Mouse (Mus musculus): ENCODE measurements at regions not wholly inside any gene's neighbourhood (a gene's known extent, or its start where the extent isn't known, plus 50 kb on each side); places are given as distances from the start of the nearest gene placed in this dataset.
A peak's percentile ranks its signal among the peaks of the same experiment; 100 is the strongest.

GRCm38 (mm10) chr5:7863047-7863446 is 97.2 kb upstream of the Steap4 start:
- H3K27me3 ChIP-seq (replicated peaks; ENCODE audit: control insufficient read depth, insufficient read depth, low read length) = no peaks in the 10 kb centered on the region
- 88% methylated on average over 2 of the region's 2 CpGs for whole genome bisulfite sequencing
- no peak overlapping the region for H3K27ac ChIP-seq (ENCODE audit: insufficient read depth, low read depth, low read length)
- no peaks in the 10 kb centered on the region for H3K4me1 ChIP-seq (ENCODE audit: control insufficient read depth, insufficient read depth, low read length)
- H3K4me3 ChIP-seq (ENCODE audit: insufficient read depth, low read depth, low read length) = no peak overlapping the region
- no peak for TF ChIP-seq CTCF (conservative IDR thresholded peaks at IDR 0.05; ENCODE audit: insufficient read depth, insufficient read length, low read depth, low read length)
- TF ChIP-seq POLR2A (IDR thresholded peaks at IDR 0.05; ENCODE audit: low read depth, low read length) = no peak
- H3K36me3 ChIP-seq (ENCODE audit: control insufficient read depth, insufficient read depth, low read length) = no peaks in the 10 kb centered on the region
- DNase-seq = no peak

GRCm38 (mm10) chr5:7866041-7866641 is 94.1 kb upstream of the Steap4 start:
- H3K4me1 ChIP-seq (ENCODE audit: control insufficient read depth, insufficient read depth, low read length) = no peaks in the 10 kb centered on the region
- WGBS = 88% methylated on average over 3 of the region's 3 CpGs
- TF ChIP-seq CTCF (conservative IDR thresholded peaks at IDR 0.05; ENCODE audit: insufficient read depth, insufficient read length, low read depth, low read length) = no peak
- TF ChIP-seq POLR2A (IDR thresholded peaks at IDR 0.05; ENCODE audit: low read depth, low read length) = no peak
- no peak for DNase-seq
- no peak overlapping the region for H3K4me3 ChIP-seq (ENCODE audit: insufficient read depth, low read depth, low read length)
- H3K27me3 ChIP-seq (replicated peaks; ENCODE audit: control insufficient read depth, insufficient read depth, low read length) = no peaks in the 10 kb centered on the region
- H3K27ac ChIP-seq (ENCODE audit: insufficient read depth, low read depth, low read length) = no peak overlapping the region
- no peaks in the 10 kb centered on the region for H3K36me3 ChIP-seq (ENCODE audit: control insufficient read depth, insufficient read depth, low read length)

GRCm38 (mm10) chr5:7899537-7899936 is 60.7 kb upstream of the Steap4 start:
- TF ChIP-seq CTCF (conservative IDR thresholded peaks at IDR 0.05; ENCODE audit: insufficient read depth, insufficient read length, low read depth, low read length) = peak; percentile 59
- TF ChIP-seq POLR2A (IDR thresholded peaks at IDR 0.05; ENCODE audit: low read depth, low read length) = no peak
- H3K4me3 ChIP-seq (ENCODE audit: insufficient read depth, low read depth, low read length) = no peak overlapping the region
- no peaks in the 10 kb centered on the region for H3K4me1 ChIP-seq (ENCODE audit: control insufficient read depth, insufficient read depth, low read length)
- 52% methylated on average over 3 of the region's 3 CpGs for WGBS
- H3K27ac ChIP-seq (ENCODE audit: insufficient read depth, low read depth, low read length) = no peak overlapping the region
- DNase-seq = peak; percentile 10
- H3K36me3 ChIP-seq (ENCODE audit: control insufficient read depth, insufficient read depth, low read length) = no peaks in the 10 kb centered on the region
- no peaks in the 10 kb centered on the region for H3K27me3 ChIP-seq (replicated peaks; ENCODE audit: control insufficient read depth, insufficient read depth, low read length)

Measured in kidney, adult 2 months (tissue).